Mouse (Mus musculus): ENCODE data around the gene Rnf31. TPM values are rescaled to one million over a fixed set of nuclear protein-coding genes. Genes with fewer than 3 reads are reported as not detected.

Rnf31 gene
- 64.3 TPM for polyA plus RNA-seq (2017; shearing (Covaris generic))

GRCm38 (mm10) chr14:55591331-55591891 lies at the start of gene Rnf31:
Gene Rnf31 (plus strand): TSS chr14:55591708.

GRCm38 (mm10) chr14:55559799-55560201 lies 31.7 kb upstream of the Rnf31 start, which contains the start of gene Dcaf11:
Gene Dcaf11 (plus strand): TSS chr14:55560006.

GRCm38 (mm10) chr14:55560202-55561073 lies 31.1 kb upstream of the Rnf31 start, which contains the start of gene A730061H03Rik:
Gene A730061H03Rik (minus strand): TSS chr14:55560406.

GRCm38 (mm10) chr14:55575302-55575701 lies 16.2 kb upstream of the Rnf31 start, which contains the start of gene Fitm1:
Gene Fitm1 (plus strand): TSS chr14:55575617.

GRCm38 (mm10) chr14:55577871-55578667 lies 13.4 kb upstream of the Rnf31 start, which contains the start of gene Psme1:
Gene Psme1 (plus strand): TSS chr14:55578123.

GRCm38 (mm10) chr14:55584702-55585565 lies 6.6 kb upstream of the Rnf31 start, which contains the start of gene Emc9:
Gene Emc9 (minus strand): TSS chr14:55585302.

GRCm38 (mm10) chr14:55590748-55591330 lies 669 bp upstream of the Rnf31 start, which contains the start of gene Psme2:
Gene Psme2 (minus strand): TSS chr14:55591113.

GRCm38 (mm10) chr14:55603271-55603632 lies 11.7 kb downstream of the Rnf31 start, which contains the start of gene Irf9:
Gene Irf9 (plus strand): TSS chr14:55603571.

GRCm38 (mm10) chr14:55617822-55618221 lies 26.3 kb downstream of the Rnf31 start, which contains the start of gene Rec8:
Gene Rec8 (plus strand): TSS chr14:55618037.

GRCm38 (mm10) chr14:55635523-55636007 lies 44.1 kb downstream of the Rnf31 start, which contains the start of gene Ipo4:
Gene Ipo4 (minus strand): TSS chr14:55635957.

GRCm38 (mm10) chr14:55637795-55638194 lies 46.3 kb downstream of the Rnf31 start, which contains the start of gene Gm49378:
Gene Gm49378 (minus strand): TSS chr14:55637895.

GRCm38 (mm10) chr14:55643060-55643907 lies 51.8 kb downstream of the Rnf31 start, which contains the start of gene Tm9sf1:
Gene Tm9sf1 (minus strand): TSS chr14:55643806.

GRCm38 (mm10) chr14:55649884-55650283 lies 58.4 kb downstream of the Rnf31 start, which contains the start of gene Tssk4:
Gene Tssk4 (plus strand): TSS chr14:55650184.

Other genes with a start within 250 kb of the Rnf31 start
- 47.2 TPM for gene Dhrs4, start 113.0 kb upstream of the Rnf31 start, polyA plus RNA-seq (2017; shearing (Covaris generic))
- gene Carmil3, start 101.1 kb upstream of the Rnf31 start, polyA plus RNA-seq (2017; shearing (Covaris generic)): not detected
- not detected for gene Cpne6, start 81.3 kb upstream of the Rnf31 start, polyA plus RNA-seq (2017; shearing (Covaris generic))
- gene Nrl, start 66.7 kb upstream of the Rnf31 start, polyA plus RNA-seq (2017; shearing (Covaris generic)): 0.12 TPM
- gene Pck2, start 51.4 kb upstream of the Rnf31 start, polyA plus RNA-seq (2017; shearing (Covaris generic)): 48.4 TPM
- gene Dcaf11, start 31.7 kb upstream of the Rnf31 start, polyA plus RNA-seq (2017; shearing (Covaris generic)): 170 TPM
- gene A730061H03Rik, start 31.3 kb upstream of the Rnf31 start, polyA plus RNA-seq (2017; shearing (Covaris generic)): 4.8 TPM
- gene Fitm1, start 16.1 kb upstream of the Rnf31 start, polyA plus RNA-seq (2017; shearing (Covaris generic)): not detected
- gene Psme1, start 13.6 kb upstream of the Rnf31 start, polyA plus RNA-seq (2017; shearing (Covaris generic)): 1,184 TPM
- gene Emc9, start 6.4 kb upstream of the Rnf31 start, polyA plus RNA-seq (2017; shearing (Covaris generic)): 48.1 TPM
- 937 TPM for gene Psme2, start 595 bp upstream of the Rnf31 start, polyA plus RNA-seq (2017; shearing (Covaris generic))
- 237 TPM for gene Irf9, start 11.9 kb downstream of the Rnf31 start, polyA plus RNA-seq (2017; shearing (Covaris generic))
- 8.1 TPM for gene Rec8, start 26.3 kb downstream of the Rnf31 start, polyA plus RNA-seq (2017; shearing (Covaris generic))
- 53.3 TPM for gene Ipo4, start 44.2 kb downstream of the Rnf31 start, polyA plus RNA-seq (2017; shearing (Covaris generic))
- 2.8 TPM for gene Gm49378, start 46.2 kb downstream of the Rnf31 start, polyA plus RNA-seq (2017; shearing (Covaris generic))
- 96.0 TPM for gene Tm9sf1, start 52.1 kb downstream of the Rnf31 start, polyA plus RNA-seq (2017; shearing (Covaris generic))
- gene Tssk4, start 58.5 kb downstream of the Rnf31 start, polyA plus RNA-seq (2017; shearing (Covaris generic)): 1.6 TPM
- gene Mdp1, start 68.8 kb downstream of the Rnf31 start, polyA plus RNA-seq (2017; shearing (Covaris generic)): 112 TPM
- 58.4 TPM for gene Gmpr2, start 80.2 kb downstream of the Rnf31 start, polyA plus RNA-seq (2017; shearing (Covaris generic))
- gene Nedd8, start 80.4 kb downstream of the Rnf31 start, polyA plus RNA-seq (2017; shearing (Covaris generic)): 496 TPM
- gene Tinf2, start 90.1 kb downstream of the Rnf31 start, polyA plus RNA-seq (2017; shearing (Covaris generic)): 66.3 TPM
- 0.26 TPM for gene Tgm1, start 122.2 kb downstream of the Rnf31 start, polyA plus RNA-seq (2017; shearing (Covaris generic))
- 90.8 TPM for gene Rabggta, start 130.6 kb downstream of the Rnf31 start, polyA plus RNA-seq (2017; shearing (Covaris generic))
- 54.2 TPM for gene Dhrs1, start 154.0 kb downstream of the Rnf31 start, polyA plus RNA-seq (2017; shearing (Covaris generic))
- gene Nop9, start 154.0 kb downstream of the Rnf31 start, polyA plus RNA-seq (2017; shearing (Covaris generic)): 12.1 TPM
- gene Cideb, start 166.8 kb downstream of the Rnf31 start, polyA plus RNA-seq (2017; shearing (Covaris generic)): not detected
- gene Ltb4r2, start 169.7 kb downstream of the Rnf31 start, polyA plus RNA-seq (2017; shearing (Covaris generic)): not detected
- gene Ltb4r1, start 174.3 kb downstream of the Rnf31 start, polyA plus RNA-seq (2017; shearing (Covaris generic)): 1.4 TPM
- gene Adcy4, start 192.4 kb downstream of the Rnf31 start, polyA plus RNA-seq (2017; shearing (Covaris generic)): not detected
- 79.6 TPM for gene Ripk3, start 197.2 kb downstream of the Rnf31 start, polyA plus RNA-seq (2017; shearing (Covaris generic))
- not detected for gene Nfatc4, start 231.4 kb downstream of the Rnf31 start, polyA plus RNA-seq (2017; shearing (Covaris generic))